Mouse (Mus musculus): Measurements from ENCODE around the gene Pdzrn3. TPM values are rescaled to one million over a fixed set of nuclear protein-coding genes. Genes with fewer than 3 reads are reported as not detected.
A peak's percentile ranks its signal among the peaks of the same experiment; 100 is the strongest.

Gene Pdzrn3
- polyA plus RNA-seq, 1 experiment, result 40.4 TPM

- TF ChIP-seq CTCF (IDR thresholded peaks at IDR 0.05; ENCODE audit: borderline replicate concordance, extremely low read depth, insufficient read depth, insufficient read length), result no peak
- no peak for TF ChIP-seq POLR2A (IDR thresholded peaks at IDR 0.05; ENCODE audit: borderline replicate concordance, extremely low read depth, insufficient read depth, insufficient read length, poor library complexity, severe bottlenecking)
- no peak for DNase-seq (ENCODE audit: low read depth)
Measured at GRCm38 (mm10) chr6:101287566-101288173, 90.0 kb downstream of the Pdzrn3 start.

GRCm38 (mm10) chr6:101287077-101287476 is 90.6 kb downstream of the Pdzrn3 start:
- TF ChIP-seq POLR2A (IDR thresholded peaks at IDR 0.05; ENCODE audit: borderline replicate concordance, extremely low read depth, insufficient read depth, insufficient read length, poor library complexity, severe bottlenecking) (no peak), CTCF (IDR thresholded peaks at IDR 0.05; ENCODE audit: borderline replicate concordance, extremely low read depth, insufficient read depth, insufficient read length) (no peak)
- no peak for DNase-seq (ENCODE audit: low read depth)

GRCm38 (mm10) chr6:101284368-101284955 is 93.2 kb downstream of the Pdzrn3 start:
- DNase-seq (ENCODE audit: low read depth), result no peak
- no peak for TF ChIP-seq POLR2A (IDR thresholded peaks at IDR 0.05; ENCODE audit: borderline replicate concordance, extremely low read depth, insufficient read depth, insufficient read length, poor library complexity, severe bottlenecking)
- TF ChIP-seq CTCF (IDR thresholded peaks at IDR 0.05; ENCODE audit: borderline replicate concordance, extremely low read depth, insufficient read depth, insufficient read length), result no peak

GRCm38 (mm10) chr6:101283891-101284290 is 93.8 kb downstream of the Pdzrn3 start:
- TF ChIP-seq CTCF (IDR thresholded peaks at IDR 0.05; ENCODE audit: borderline replicate concordance, extremely low read depth, insufficient read depth, insufficient read length) (no peak), POLR2A (IDR thresholded peaks at IDR 0.05; ENCODE audit: borderline replicate concordance, extremely low read depth, insufficient read depth, insufficient read length, poor library complexity, severe bottlenecking) (no peak)

GRCm38 (mm10) chr6:101281644-101282043 is 96.1 kb downstream of the Pdzrn3 start:
- peak; percentile 73 for DNase-seq (ENCODE audit: low read depth)
- TF ChIP-seq POLR2A (IDR thresholded peaks at IDR 0.05; ENCODE audit: borderline replicate concordance, extremely low read depth, insufficient read depth, insufficient read length, poor library complexity, severe bottlenecking) (no peak), CTCF (IDR thresholded peaks at IDR 0.05; ENCODE audit: borderline replicate concordance, extremely low read depth, insufficient read depth, insufficient read length) (no peak)

More at GRCm38 (mm10) chr6:101283891-101284290, 93.8 kb downstream of the Pdzrn3 start:
- no peak for DNase-seq (ENCODE audit: low read depth)

GRCm38 (mm10) chr6:101280811-101281218 is 96.9 kb downstream of the Pdzrn3 start:
- peak; percentile 83 for DNase-seq (ENCODE audit: low read depth)
- no peak for TF ChIP-seq POLR2A (IDR thresholded peaks at IDR 0.05; ENCODE audit: borderline replicate concordance, extremely low read depth, insufficient read depth, insufficient read length, poor library complexity, severe bottlenecking)
- TF ChIP-seq CTCF (IDR thresholded peaks at IDR 0.05; ENCODE audit: borderline replicate concordance, extremely low read depth, insufficient read depth, insufficient read length), result no peak

GRCm38 (mm10) chr6:101278286-101278932 is 99.3 kb downstream of the Pdzrn3 start:
- peak; percentile 45 for DNase-seq (ENCODE audit: low read depth)
- TF ChIP-seq CTCF (IDR thresholded peaks at IDR 0.05; ENCODE audit: borderline replicate concordance, extremely low read depth, insufficient read depth, insufficient read length) (no peak), POLR2A (IDR thresholded peaks at IDR 0.05; ENCODE audit: borderline replicate concordance, extremely low read depth, insufficient read depth, insufficient read length, poor library complexity, severe bottlenecking) (no peak)

GRCm38 (mm10) chr6:101276261-101276660 is 101.4 kb downstream of the Pdzrn3 start:
- TF ChIP-seq CTCF (IDR thresholded peaks at IDR 0.05; ENCODE audit: borderline replicate concordance, extremely low read depth, insufficient read depth, insufficient read length) (no peak), POLR2A (IDR thresholded peaks at IDR 0.05; ENCODE audit: borderline replicate concordance, extremely low read depth, insufficient read depth, insufficient read length, poor library complexity, severe bottlenecking) (no peak)

GRCm38 (mm10) chr6:101275806-101276205 is 101.9 kb downstream of the Pdzrn3 start:
- TF ChIP-seq POLR2A (IDR thresholded peaks at IDR 0.05; ENCODE audit: borderline replicate concordance, extremely low read depth, insufficient read depth, insufficient read length, poor library complexity, severe bottlenecking) (no peak), CTCF (IDR thresholded peaks at IDR 0.05; ENCODE audit: borderline replicate concordance, extremely low read depth, insufficient read depth, insufficient read length) (no peak)
- DNase-seq (ENCODE audit: low read depth), result no peak

More at GRCm38 (mm10) chr6:101276261-101276660, 101.4 kb downstream of the Pdzrn3 start:
- no peak for DNase-seq (ENCODE audit: low read depth)

- no peak for DNase-seq (ENCODE audit: low read depth)
- TF ChIP-seq CTCF (IDR thresholded peaks at IDR 0.05; ENCODE audit: borderline replicate concordance, extremely low read depth, insufficient read depth, insufficient read length) (no peak), POLR2A (IDR thresholded peaks at IDR 0.05; ENCODE audit: borderline replicate concordance, extremely low read depth, insufficient read depth, insufficient read length, poor library complexity, severe bottlenecking) (no peak)
Measured at GRCm38 (mm10) chr6:101274846-101275245, 102.9 kb downstream of the Pdzrn3 start.

GRCm38 (mm10) chr6:101272256-101272655 is 105.4 kb downstream of the Pdzrn3 start:
- TF ChIP-seq POLR2A (IDR thresholded peaks at IDR 0.05; ENCODE audit: borderline replicate concordance, extremely low read depth, insufficient read depth, insufficient read length, poor library complexity, severe bottlenecking), result no peak
- TF ChIP-seq CTCF (IDR thresholded peaks at IDR 0.05; ENCODE audit: borderline replicate concordance, extremely low read depth, insufficient read depth, insufficient read length), result no peak

More at GRCm38 (mm10) chr6:101272256-101272655, 105.4 kb downstream of the Pdzrn3 start:
- no peak for DNase-seq (ENCODE audit: low read depth)

Data from brain, embryonic 14.5 days (tissue).